Mouse (Mus musculus): ENCODE data around the gene Gtf2h3.
"Not testable (repeated sequence)": the region's sequence is repeated elsewhere in the genome, so short reads cannot be mapped to it uniquely, and the experiment has no call there.

Gtf2h3 gene

GRCm38 (mm10) chr5:124578633-124579317 lies at the start of gene Gtf2h3, which contains the start of gene Eif2b1:
TSS of gene Gtf2h3 (plus strand) at chr5:124579140.
TSS of gene Eif2b1 (minus strand) at chr5:124579131.
- DNase-seq (ENCODE audit: low spot score in 2 of 2): peak; percentile 89 to 91

- DNase-seq (ENCODE audit: low spot score in 2 of 2): no peak
These were observed 49.7 kb upstream of the Gtf2h3 start for GRCm38 (mm10) chr5:124529191-124529651.

GRCm38 (mm10) chr5:124529697-124530096 lies 49.2 kb upstream of the Gtf2h3 start:
- no peak for DNase-seq (ENCODE audit: low spot score in 2 of 2)

- peak; percentile 62 for DNase-seq (ENCODE audit: low spot score in 2 of 2)
These were observed 48.0 kb upstream of the Gtf2h3 start, which contains the start of gene Rilpl1 for GRCm38 (mm10) chr5:124530655-124531582. TSS of gene Rilpl1 (minus strand) at chr5:124531391.

GRCm38 (mm10) chr5:124531583-124531930 lies 47.4 kb upstream of the Gtf2h3 start:
- no peak for DNase-seq (ENCODE audit: low spot score in 2 of 2)

- no peak for DNase-seq (ENCODE audit: low spot score in 2 of 2)
These were observed 46.5 kb upstream of the Gtf2h3 start for GRCm38 (mm10) chr5:124532451-124532850.

GRCm38 (mm10) chr5:124535016-124535415 lies 43.9 kb upstream of the Gtf2h3 start:
- DNase-seq (ENCODE audit: low spot score in 2 of 2): no peak

GRCm38 (mm10) chr5:124536776-124537175 lies 42.2 kb upstream of the Gtf2h3 start:
- DNase-seq (ENCODE audit: low spot score in 2 of 2): peak; percentile 56 to 59

GRCm38 (mm10) chr5:124538813-124539792 lies 39.8 kb upstream of the Gtf2h3 start:
- DNase-seq (ENCODE audit: low spot score in 2 of 2): peak; percentile 79 to 85

GRCm38 (mm10) chr5:124539905-124540304 lies 39.0 kb upstream of the Gtf2h3 start:
- no peak for DNase-seq (ENCODE audit: low spot score in 2 of 2)

GRCm38 (mm10) chr5:124540383-124540786 lies 38.6 kb upstream of the Gtf2h3 start, which contains the start of gene Tmed2:
TSS of gene Tmed2 (plus strand) at chr5:124540695.
- DNase-seq (ENCODE audit: low spot score in 2 of 2): peak; percentile 94 to 95

- peak; percentile 49 to 53 for DNase-seq (ENCODE audit: low spot score in 2 of 2)
These were observed 37.9 kb upstream of the Gtf2h3 start for GRCm38 (mm10) chr5:124540905-124541601.

- no peak for DNase-seq (ENCODE audit: low spot score in 2 of 2)
These were observed 37.4 kb upstream of the Gtf2h3 start for GRCm38 (mm10) chr5:124541602-124541973.

GRCm38 (mm10) chr5:124550737-124551136 lies 28.2 kb upstream of the Gtf2h3 start:
- DNase-seq (ENCODE audit: low spot score in 2 of 2): not testable (repeated sequence)

- not testable (repeated sequence) for DNase-seq (ENCODE audit: low spot score in 2 of 2)
These were observed 27.4 kb upstream of the Gtf2h3 start for GRCm38 (mm10) chr5:124551349-124552093.

- DNase-seq (ENCODE audit: low spot score in 2 of 2): no peak
These were observed 26.9 kb upstream of the Gtf2h3 start for GRCm38 (mm10) chr5:124552094-124552472.

- DNase-seq (ENCODE audit: low spot score in 2 of 2): peak; percentile 91 to 93
These were observed 26.2 kb upstream of the Gtf2h3 start, which contains the start of gene Ddx55 for GRCm38 (mm10) chr5:124552558-124553307. TSS of gene Ddx55 (plus strand) at chr5:124552864.

- DNase-seq (ENCODE audit: low spot score in 2 of 2): no peak
These were observed 25.3 kb upstream of the Gtf2h3 start for GRCm38 (mm10) chr5:124553607-124554006.

GRCm38 (mm10) chr5:124555145-124555544 lies 23.8 kb upstream of the Gtf2h3 start:
- DNase-seq (ENCODE audit: low spot score in 2 of 2): no peak
